Mouse (Mus musculus) lung, embryonic 14.5 days (tissue): Measurements from ENCODE around the gene Kcna5. TPM values are rescaled to one million over a fixed set of nuclear protein-coding genes. Genes with fewer than 3 reads are reported as not detected.

ENCODE experiments used
- ATAC-seq: fragments of 200-750 bp; cut with Nextera tagmentation; 2 replicates; pipeline ENCODE4 v1.8.0; 2017; ENCODE audit warnings: mild to moderate bottlenecking, moderate TSS enrichment, moderate library complexity; ENCODE audit not compliant: insufficient read depth
- DNase-seq: peaks from one replicate; pipeline ENCODE4 v3.0.0-alpha.2; 2015
- H3K27ac ChIP-seq: fragments of 300-500 bp; sonication (generic); 2 replicates; pipeline ENCODE4 v1.5.1; 2014; ENCODE audit warnings: low read depth, mild to moderate bottlenecking, moderate library complexity
- H3K27me3 ChIP-seq: fragments of 300-500 bp; sonication (generic); 2 replicates; pipeline ENCODE4 v1.6.1; 2014; ENCODE audit warnings: low read length, control low read depth; ENCODE audit not compliant: insufficient read depth
- H3K36me3 ChIP-seq: fragments of 300-500 bp; sonication (generic); 2 replicates; pipeline ENCODE4 v1.6.1; 2014; ENCODE audit warnings: control low read depth; ENCODE audit not compliant: insufficient read depth
- H3K4me1 ChIP-seq: fragments of 300-500 bp; sonication (generic); 2 replicates; pipeline ENCODE4 v1.6.1; 2014; ENCODE audit warnings: antibody characterized with exemption, control low read depth; ENCODE audit not compliant: insufficient read depth
- H3K4me2 ChIP-seq: fragments of 300-500 bp; sonication (generic); 2 replicates; pipeline ENCODE4 v1.6.1; 2014; ENCODE audit warnings: mild to moderate bottlenecking
- H3K4me3 ChIP-seq: fragments of 300-500 bp; sonication (generic); 2 replicates; pipeline ENCODE4 v1.5.1; 2014; ENCODE audit warnings: low read depth, low read length
- H3K9ac ChIP-seq: fragments of 300-500 bp; sonication (generic); 2 replicates; pipeline ENCODE4 v1.6.1; 2014
- H3K9me3 ChIP-seq: fragments of 300-500 bp; sonication (generic); 2 replicates; pipeline ENCODE4 v1.6.1; 2016; ENCODE audit warnings: low read depth, low read length, control low read depth
- CTCF ChIP-seq: IDR thresholded peaks from 2 replicates; pipeline ENCODE4 v1.5.1; 2016; ENCODE audit warnings: antibody characterized with exemption, low read depth
- WGBS: fragments of 180-500 bp; shearing (Covaris S2); extraction: QIAGEN DNeasy Blood & Tissue Kit; methylation state at CpG from one replicate; pipeline ENCODE4 v1.1.7; 2014; 5-methylcytosine and 5-hydroxymethylcytosine counted together
- polyA plus RNA-seq: library from polyadenylated mRNA; unstranded; fragments of >200 nt; fragmentation: Nextera tagmentation; extraction: Ambion mirVana; gene quantifications from 2 replicates; pipeline ENCODE4 v1.2.1, GENCODE M21; 2014

Gene Kcna5
- polyA plus RNA-seq, 1 experiment from 2014 or later, result 2.8 TPM

- Histone ChIP-seq H3K9me3 (no peaks in the 10 kb centered on the region), H3K4me1 (no peaks in the 10 kb centered on the region), H3K9ac (no peak overlapping the region), H3K4me3 (no peak overlapping the region), H3K27ac (no peak overlapping the region), H3K36me3 (no peaks in the 10 kb centered on the region), H3K4me2 (no peak overlapping the region), H3K27me3 (no peaks in the 10 kb centered on the region)
- whole genome bisulfite sequencing, result 85% methylated on average over 3 of the region's 3 CpGs
- ATAC-seq (no peak), DNase-seq (no peak)
- TF ChIP-seq CTCF, result peak; percentile 26; the same call in 1 of the 2 replicates
These were observed 22.1 kb downstream of the Kcna5 start for GRCm38 (mm10) chr6:126513154-126513553.

DNA sequence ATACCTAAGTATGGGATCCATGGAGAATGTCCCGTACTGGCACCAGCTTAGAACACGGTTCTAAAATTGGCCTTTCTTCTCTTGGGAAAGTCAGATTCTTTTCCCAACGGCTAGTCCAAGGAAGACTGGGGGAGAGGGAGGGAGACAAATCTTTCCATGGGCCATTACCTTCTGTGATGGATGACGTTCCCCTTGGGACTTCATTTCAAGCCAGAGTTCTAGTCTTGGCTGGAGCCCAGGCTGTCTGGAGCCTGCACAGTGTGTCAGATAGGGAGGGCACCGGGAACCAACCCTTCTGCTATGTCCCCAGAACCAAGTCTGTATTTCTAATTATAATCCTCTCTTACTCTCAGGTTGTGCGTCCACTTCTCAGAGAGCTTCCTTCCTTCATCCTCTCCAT is 26.5 kb downstream of the Kcna5 start:
- TF ChIP-seq CTCF, result no peak
- H3K36me3 ChIP-seq, result no peaks in the 10 kb centered on the region
- no peaks in the 10 kb centered on the region for H3K9me3 ChIP-seq
- no peak overlapping the region for H3K27ac ChIP-seq
- 65% methylated on average over 6 of the region's 6 CpGs for WGBS
- H3K4me3 ChIP-seq, result no peak overlapping the region
- H3K27me3 ChIP-seq, result no peaks in the 10 kb centered on the region
- H3K9ac ChIP-seq, result no peak overlapping the region
- no peak for ATAC-seq
- DNase-seq, result no peak
- H3K4me1 ChIP-seq, result no peaks in the 10 kb centered on the region
- H3K4me2 ChIP-seq, result no peak overlapping the region

GRCm38 (mm10) chr6:126503920-126504319 is 31.3 kb downstream of the Kcna5 start:
- WGBS, result 71% methylated on average over 8 of the region's 8 CpGs
- ATAC-seq, result no peak
- no peak overlapping the region for H3K27ac ChIP-seq
- TF ChIP-seq CTCF, result peak; percentile 29
- no peaks in the 10 kb centered on the region for H3K27me3 ChIP-seq
- H3K4me1 ChIP-seq, result no peaks in the 10 kb centered on the region
- H3K4me3 ChIP-seq, result no peak overlapping the region
- no peaks in the 10 kb centered on the region for H3K9me3 ChIP-seq
- no peaks in the 10 kb centered on the region for H3K36me3 ChIP-seq
- H3K4me2 ChIP-seq, result no peak overlapping the region
- DNase-seq, result no peak
- no peak overlapping the region for H3K9ac ChIP-seq

DNA sequence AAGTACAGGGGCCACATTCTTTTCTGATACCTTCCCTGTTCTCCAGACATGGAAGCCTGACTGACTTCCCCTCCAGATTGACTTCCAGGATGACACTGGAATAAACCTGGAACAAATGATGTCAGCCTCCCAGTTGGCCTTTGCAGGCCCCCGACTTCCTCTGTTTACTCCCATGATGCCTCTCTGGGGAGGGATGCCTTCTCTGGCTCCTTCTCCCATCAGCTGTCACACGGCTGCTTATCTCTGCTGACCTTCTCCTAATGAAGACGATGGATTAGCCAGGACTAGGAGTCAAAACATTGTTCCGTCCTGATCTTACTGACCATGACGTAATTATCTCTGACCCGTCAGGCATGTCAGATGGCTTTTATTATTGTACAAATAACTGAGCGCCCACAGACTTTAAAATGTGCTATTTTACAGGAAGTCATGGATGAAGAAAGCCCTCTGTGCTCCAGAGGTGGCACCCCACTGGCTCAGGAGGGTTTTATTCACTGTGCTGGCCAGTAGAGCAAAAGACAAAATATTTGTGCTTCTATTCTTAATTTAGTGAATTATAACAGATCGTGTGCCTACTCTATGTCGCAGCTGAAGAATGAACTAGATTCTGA is 32.4 kb downstream of the Kcna5 start:
- WGBS, result 32% methylated on average over 9 of the region's 9 CpGs
- Histone ChIP-seq H3K4me3 (no peak overlapping the region), H3K27ac (no peak overlapping the region), H3K27me3 (no peaks in the 10 kb centered on the region), H3K9me3 (no peaks in the 10 kb centered on the region), H3K9ac (no peak overlapping the region), H3K36me3 (no peaks in the 10 kb centered on the region), H3K4me1 (no peaks in the 10 kb centered on the region), H3K4me2 (no peak overlapping the region)
- DNase-seq, result peak; percentile 27
- TF ChIP-seq CTCF, result no peak
- no peak for ATAC-seq

GRCm38 (mm10) chr6:126500985-126501384 is 34.2 kb downstream of the Kcna5 start:
- TF ChIP-seq CTCF, result 0 out of 2 replicates have a peak, but pooled peaks have one; percentile 25
- Histone ChIP-seq H3K36me3 (no peaks in the 10 kb centered on the region), H3K4me3 (no peak overlapping the region), H3K4me1 (no peaks in the 10 kb centered on the region), H3K9ac (no peak overlapping the region), H3K4me2 (no peak overlapping the region), H3K9me3 (no peaks in the 10 kb centered on the region), H3K27me3 (no peaks in the 10 kb centered on the region), H3K27ac (no peak overlapping the region)
- ATAC-seq (no peak), DNase-seq (no peak)
- 81% methylated on average over 6 of the region's 6 CpGs for WGBS

DNA sequence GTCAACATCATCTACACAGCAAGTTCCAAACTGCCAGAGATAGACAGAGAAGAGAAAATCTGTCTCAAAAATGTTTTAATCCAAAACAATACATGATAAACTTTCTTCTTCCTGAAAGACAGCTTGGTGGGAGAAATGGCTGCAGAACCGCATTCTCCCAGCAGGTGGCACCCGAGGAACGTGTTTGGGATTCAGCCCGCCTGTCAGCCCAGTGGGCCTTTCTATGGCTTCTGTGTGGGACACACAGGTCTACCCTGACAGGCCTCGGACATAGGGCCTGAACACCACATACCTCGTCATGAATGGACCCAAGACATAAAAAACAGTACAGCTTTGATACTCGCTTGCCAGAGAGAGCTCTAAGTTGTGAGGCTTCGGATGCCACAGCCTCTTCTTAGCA is 35.1 kb downstream of the Kcna5 start:
- no peak overlapping the region for H3K27ac ChIP-seq
- H3K4me1 ChIP-seq, result no peaks in the 10 kb centered on the region
- no peak overlapping the region for H3K4me3 ChIP-seq
- no peak overlapping the region for H3K9ac ChIP-seq
- DNase-seq (peak; percentile 89), ATAC-seq (no peak)
- H3K9me3 ChIP-seq, result no peaks in the 10 kb centered on the region
- TF ChIP-seq CTCF, result peak; percentile 93
- H3K36me3 ChIP-seq, result no peaks in the 10 kb centered on the region
- H3K4me2 ChIP-seq, result no peak overlapping the region
- 20% methylated on average over 8 of the region's 8 CpGs for WGBS
- H3K27me3 ChIP-seq, result no peaks in the 10 kb centered on the region

DNA sequence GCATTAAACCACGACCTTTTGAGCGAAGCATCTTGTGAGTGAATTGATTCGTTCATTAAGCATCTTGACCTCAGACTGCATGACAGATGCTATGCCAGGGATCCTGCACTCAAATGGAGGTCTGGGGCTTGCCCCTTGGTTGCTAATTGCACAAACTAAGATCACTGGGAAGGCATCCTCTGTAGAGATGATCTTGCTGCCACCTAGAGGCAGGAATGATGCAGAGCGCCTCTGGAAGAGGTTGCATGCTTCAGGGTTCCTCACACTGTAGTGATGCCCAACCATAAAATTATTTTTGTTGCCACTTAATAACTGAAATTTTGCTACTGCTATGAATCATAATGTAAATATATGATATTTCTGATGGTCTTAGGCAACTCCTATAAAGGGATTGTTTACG is 37.3 kb downstream of the Kcna5 start:
- no peak overlapping the region for H3K27ac ChIP-seq
- peak; percentile 84 for DNase-seq
- WGBS, result 57% methylated on average over 5 of the region's 5 CpGs
- no peak overlapping the region for H3K4me2 ChIP-seq
- TF ChIP-seq CTCF, result peak; percentile 89
- H3K9me3 ChIP-seq, result no peaks in the 10 kb centered on the region
- no peak overlapping the region for H3K9ac ChIP-seq
- ATAC-seq, result no peak
- H3K27me3 ChIP-seq, result no peaks in the 10 kb centered on the region
- no peaks in the 10 kb centered on the region for H3K36me3 ChIP-seq
- no peak overlapping the region for H3K4me3 ChIP-seq
- no peaks in the 10 kb centered on the region for H3K4me1 ChIP-seq
